Mouse (Mus musculus): ENCODE data around the gene Olfr1174-ps.

DNA sequence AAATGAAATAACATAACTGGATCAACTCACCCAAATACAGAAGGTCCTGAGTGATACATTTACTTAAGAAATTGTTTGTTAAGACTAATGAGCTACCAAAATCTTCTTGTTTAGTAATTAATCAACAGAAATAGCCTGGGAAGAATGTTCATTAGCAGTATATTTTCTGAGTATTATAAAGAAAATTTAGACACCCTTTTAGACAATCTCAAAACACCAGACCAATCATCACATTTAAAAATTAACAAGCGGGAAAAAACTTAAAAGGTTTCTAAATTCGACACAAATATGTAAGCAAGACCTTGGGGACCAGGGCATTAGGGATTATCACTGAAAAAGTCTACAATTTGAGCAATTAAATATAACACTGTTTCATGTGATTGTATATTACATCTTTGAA, 12.2 kb upstream of the Olfr1174-ps start, which contains the start of gene Olfr1175-ps:
- TF ChIP-seq CTCF (IDR thresholded peaks at IDR 0.05; ENCODE audit: low read depth) (no peak), EP300 (IDR thresholded peaks at IDR 0.05; ENCODE audit: low read depth) (no peak)

Data from liver, embryonic 14.5 days (tissue).